Comparison of ENCODE assay signal across 8 mouse cellular contexts in the genomic region with DNA sequence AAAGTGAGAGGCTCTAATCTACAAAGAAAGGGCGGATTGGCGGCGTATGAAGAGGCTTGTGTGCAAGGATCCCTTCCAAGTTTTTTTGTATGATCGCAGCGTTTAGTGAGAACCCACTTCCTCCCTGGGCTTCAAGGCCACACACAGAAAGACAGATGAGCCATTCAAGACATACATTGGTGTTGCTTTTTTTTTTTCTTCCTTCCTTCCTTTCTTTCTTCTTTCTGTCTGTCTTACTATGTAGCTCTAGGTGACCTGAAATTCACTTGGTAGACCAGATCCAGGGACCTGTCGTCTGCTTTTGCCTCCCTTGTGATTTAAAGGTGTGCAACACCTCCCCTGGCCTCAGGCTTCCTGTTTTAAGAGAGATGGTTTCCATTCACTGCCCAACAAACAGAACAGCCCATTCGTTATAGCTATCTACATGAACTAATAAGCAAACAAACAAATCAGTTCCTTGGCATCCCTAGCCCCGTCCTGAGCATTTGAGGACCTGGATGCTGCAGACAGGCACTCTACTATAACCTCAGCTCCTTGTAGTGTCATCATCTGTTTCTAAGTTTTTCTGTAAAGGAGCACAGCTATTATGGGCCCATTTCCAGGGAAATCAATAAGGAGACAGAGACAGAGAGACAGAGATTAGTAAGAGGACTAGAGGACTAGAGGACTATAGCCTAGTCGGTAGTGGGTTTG. TPM values are rescaled to one million over a fixed set of nuclear protein-coding genes. Genes with fewer than 3 reads are reported as not detected.
DNase-seq lines count a peak whose midpoint lies in the region; ATAC-seq and TF ChIP-seq lines count a peak whose summit lies in the region.

No protein-coding gene starts in this region.

- intact Hi-C loops in left cerebral cortex, adult 2 months (cut with DNase I) = no loop called here
- intact Hi-C loops in left cerebral cortex, postnatal 25 days (cut with DNase I) = no loop called here

- no peaks in the 10 kb centered on the region for H3K36me3 ChIP-seq in embryonic facial prominence, embryonic 11.5 days (replicated peaks; ENCODE audit: control insufficient read depth, insufficient read depth, low read depth, low read length)
- H3K36me3 ChIP-seq in hindbrain, embryonic 14.5 days (replicated peaks; ENCODE audit: control insufficient read depth, insufficient read depth) = 0 out of 2 replicates have a peak, but pooled peaks cover 4% of the 10 kb centered on the region
- H3K36me3 ChIP-seq in midbrain, embryonic 14.5 days (ENCODE audit: control insufficient read depth, insufficient read depth, low read length) = no peaks in the 10 kb centered on the region

- H3K4me3 ChIP-seq in left cerebral cortex, adult 2 months = peak overlapping the region; percentile 88
- H3K4me3 ChIP-seq in embryonic facial prominence, embryonic 11.5 days (ENCODE audit: low read depth, low read length) = peak overlapping the region; percentile 81
- peak overlapping the region; percentile 99 for H3K4me3 ChIP-seq in hindbrain, embryonic 14.5 days (replicated peaks; ENCODE audit: low read length)
- peak overlapping the region; percentile 99 for H3K4me3 ChIP-seq in midbrain, embryonic 14.5 days (replicated peaks; ENCODE audit: low read depth, low read length)

- no peaks in the 10 kb centered on the region for H3K27me3 ChIP-seq in embryonic facial prominence, embryonic 11.5 days (ENCODE audit: control insufficient read depth, insufficient read depth, low read length)
- H3K27me3 ChIP-seq in hindbrain, embryonic 14.5 days (ENCODE audit: control insufficient read depth, insufficient read depth, low read length) = no peaks in the 10 kb centered on the region
- H3K27me3 ChIP-seq in midbrain, embryonic 14.5 days (ENCODE audit: control insufficient read depth, insufficient read depth, low read length) = no peaks in the 10 kb centered on the region

- peak; percentile 7; the same call in 1 of the 2 replicates for ATAC-seq in embryonic facial prominence, embryonic 11.5 days (replicated peaks; ENCODE audit: insufficient number of reproducible peaks, low FRiP score, low TSS enrichment, low read depth)
- no peak for ATAC-seq in hindbrain, embryonic 14.5 days (ENCODE audit: low FRiP score)
- ATAC-seq in midbrain, embryonic 14.5 days (ENCODE audit: low FRiP score, low TSS enrichment) = no peak
- no peak; the same call in 1 of the 2 replicates for ATAC-seq in megakaryocyte progenitor cell, adult 5-6 weeks (replicated peaks; ENCODE audit: poor library complexity)

- peak overlapping the region; percentile 97 for H3K27ac ChIP-seq in left cerebral cortex, adult 2 months
- H3K27ac ChIP-seq in embryonic facial prominence, embryonic 11.5 days (replicated peaks; ENCODE audit: low read depth, low read length) = no peak overlapping the region; the same call in 1 of the 2 replicates
- peak overlapping the region; percentile 95 for H3K27ac ChIP-seq in hindbrain, embryonic 14.5 days
- H3K27ac ChIP-seq in midbrain, embryonic 14.5 days (replicated peaks; ENCODE audit: low read depth, low read length) = peak overlapping the region; percentile 94

- no peak for TF ChIP-seq CTCF in left cerebral cortex, adult 2 months (IDR thresholded peaks at IDR 0.05)

- H3K4me1 ChIP-seq in embryonic facial prominence, embryonic 11.5 days (ENCODE audit: control insufficient read depth, insufficient read depth, low read length) = no peaks in the 10 kb centered on the region
- H3K4me1 ChIP-seq in hindbrain, embryonic 14.5 days (replicated peaks; ENCODE audit: control insufficient read depth, insufficient read depth, low read length) = peaks cover 41% of the 10 kb centered on the region
- H3K4me1 ChIP-seq in midbrain, embryonic 14.5 days (ENCODE audit: control insufficient read depth, insufficient read depth, low read length) = peaks cover 40% of the 10 kb centered on the region

- H3K9me3 ChIP-seq in embryonic facial prominence, embryonic 11.5 days (replicated peaks; ENCODE audit: control insufficient read depth, low read length) = no peaks in the 10 kb centered on the region
- H3K9me3 ChIP-seq in hindbrain, embryonic 14.5 days (ENCODE audit: control insufficient read depth, low read length) = no peaks in the 10 kb centered on the region
- no peaks in the 10 kb centered on the region for H3K9me3 ChIP-seq in midbrain, embryonic 14.5 days (ENCODE audit: control insufficient read depth, low read length)

- H3K9ac ChIP-seq in embryonic facial prominence, embryonic 11.5 days (replicated peaks; ENCODE audit: low read length) = peak overlapping the region; percentile 93
- peak overlapping the region; percentile 99 for H3K9ac ChIP-seq in hindbrain, embryonic 14.5 days
- peak overlapping the region; percentile 46 for H3K9ac ChIP-seq in midbrain, embryonic 14.5 days (replicated peaks; ENCODE audit: low read length)

- H3K4me2 ChIP-seq in embryonic facial prominence, embryonic 11.5 days (ENCODE audit: low read depth, low read length) = peak overlapping the region; percentile 86
- H3K4me2 ChIP-seq in hindbrain, embryonic 14.5 days (replicated peaks) = peak overlapping the region; percentile 92
- H3K4me2 ChIP-seq in midbrain, embryonic 14.5 days (ENCODE audit: low read length) = peak overlapping the region; percentile 77

- 25% methylated on average over 9 of the region's 9 CpGs for WGBS in embryonic facial prominence, embryonic 11.5 days
- 25% methylated on average over 9 of the region's 9 CpGs for WGBS in hindbrain, embryonic 14.5 days
- WGBS in midbrain, embryonic 14.5 days = 21% methylated on average over 9 of the region's 9 CpGs

- DNase-seq in left cerebral cortex, adult 2 months (ENCODE audit: extremely low spot score in 1 of 2, low spot score in 2 of 2) = no peak
- DNase-seq in left cerebral cortex, postnatal 25 days (ENCODE audit: low spot score in 2 of 2) = no peak
- peak; percentile 14 for DNase-seq in embryonic facial prominence, embryonic 11.5 days (ENCODE audit: low spot score)
- no peak for DNase-seq in hindbrain, embryonic 14.5 days (ENCODE audit: low spot score)
- DNase-seq in midbrain, embryonic 14.5 days = no peak
- DNase-seq in right cerebral cortex, postnatal 14 days = no peak
- DNase-seq in right cerebral cortex, postnatal 36 days (ENCODE audit: low spot score in 2 of 2) = no peak

RNA-seq across cellular contexts. Expression of a gene that starts 0.5 kb away (rescaled TPM):
- 100 to 1,000 TPM; 148 to 158 TPM for total RNA-seq in left cerebral cortex, adult 2 months (2021)
- total RNA-seq in left cerebral cortex, postnatal 25 days (2021) = 100 to 1,000 TPM; 169 to 175 TPM
- 81.3 and 83.5 TPM in 2 replicates for polyA plus RNA-seq in embryonic facial prominence, embryonic 11.5 days (2014; fragmentation: Nextera tagmentation; extraction: Ambion mirVana)
- polyA plus RNA-seq in hindbrain, embryonic 14.5 days (2014; fragmentation: Nextera tagmentation; extraction: Ambion mirVana) = 149 and 185 TPM in 2 replicates
- polyA plus RNA-seq in midbrain, embryonic 14.5 days (2014; fragmentation: Nextera tagmentation; extraction: Ambion mirVana) = 152 and 171 TPM in 2 replicates
- 23.5 and 27.6 TPM in 2 replicates for total RNA-seq in megakaryocyte progenitor cell, adult 5-6 weeks (2015)
- total RNA-seq in megakaryocyte progenitor cell, adult 5-6 weeks (2017) = 47.8 and 52.9 TPM in 2 replicates

RNA-seq across cellular contexts. Expression of a gene that starts 10.2 kb away (rescaled TPM):
- 100 to 1,000 TPM; 166 to 172 TPM for total RNA-seq in left cerebral cortex, adult 2 months (2021)
- 100 to 1,000 TPM; 154 to 160 TPM for total RNA-seq in left cerebral cortex, postnatal 25 days (2021)
- polyA plus RNA-seq in embryonic facial prominence, embryonic 11.5 days (2014; fragmentation: Nextera tagmentation; extraction: Ambion mirVana) = 30.4 and 33.7 TPM in 2 replicates
- polyA plus RNA-seq in hindbrain, embryonic 14.5 days (2014; fragmentation: Nextera tagmentation; extraction: Ambion mirVana) = 33.9 and 39.5 TPM in 2 replicates
- 33.9 and 39.1 TPM in 2 replicates for polyA plus RNA-seq in midbrain, embryonic 14.5 days (2014; fragmentation: Nextera tagmentation; extraction: Ambion mirVana)
- total RNA-seq in megakaryocyte progenitor cell, adult 5-6 weeks (2015) = 74.2 and 77.9 TPM in 2 replicates
- 86.9 and 102 TPM in 2 replicates for total RNA-seq in megakaryocyte progenitor cell, adult 5-6 weeks (2017)

Comparison
In these comparisons a context has a peak if more than half of its experiments do, and no peak if none do; other contexts are left out.
1. H3K9ac ChIP-seq: peak in every context shown above with its lines; median percentile 99 in hindbrain, embryonic 14.5 days; 93 in embryonic facial prominence, embryonic 11.5 days; 46 in midbrain, embryonic 14.5 days.